Mouse (Mus musculus) MEL (cell line): ENCODE results near the gene Tmem151a. TPM values are rescaled to one million over a fixed set of nuclear protein-coding genes. Genes with fewer than 3 reads are reported as not detected.

ENCODE experiments used
- DNase-seq: peaks from one replicate; pipeline ENCODE4 v3.0.0; 2011; ENCODE audit warnings: low read depth, low spot score
- H3K27ac ChIP-seq: 2 replicates; pipeline ENCODE4 v1.5.1; 2012; ENCODE audit warnings: low read depth, mild to moderate bottlenecking, control low read depth, low read length, moderate library complexity; ENCODE audit not compliant: control insufficient read depth
- H3K27me3 ChIP-seq, 2 experiments: fragments of 150-350 bp in 1 of 2; sonication (generic) in 1 of 2; 2 replicates each; pipeline ENCODE4 v1.6.1; 2012; ENCODE audit warnings: low read length in 2 of 2, mild to moderate bottlenecking in 2 of 2, improper control_type of control experiment in 1 of 2, moderate library complexity in 1 of 2; ENCODE audit not compliant: insufficient read depth in 2 of 2, control insufficient read depth in 1 of 2
- H3K36me3 ChIP-seq, 2 experiments: 2 replicates each; pipeline ENCODE4 v1.6.1; 2012 to 2014; ENCODE audit warnings: low read length in 2 of 2, improper control_type of control experiment in 1 of 2, inconsistent platforms in 1 of 2, mild to moderate bottlenecking in 1 of 2; ENCODE audit not compliant: insufficient read depth in 2 of 2, control insufficient read depth in 1 of 2
- H3K4me1 ChIP-seq, 2 experiments: fragments of 150-350 bp in 1 of 2; sonication (generic) in 1 of 2; 2 replicates each; pipeline ENCODE4 v1.6.1; 2012; ENCODE audit warnings: low read length in 2 of 2, improper control_type of control experiment in 1 of 2, mild to moderate bottlenecking in 1 of 2; ENCODE audit not compliant: insufficient read depth in 2 of 2, control insufficient read depth in 1 of 2
- H3K4me3 ChIP-seq, 2 experiments: fragments of 150-350 bp in 1 of 2; sonication (generic) in 1 of 2; 2 replicates each; pipeline ENCODE4 v1.5.1; 2012; ENCODE audit warnings: low read depth in 2 of 2, low read length in 2 of 2, mild to moderate bottlenecking in 2 of 2, moderate library complexity in 2 of 2, control low read depth in 1 of 2, improper control_type of control experiment in 1 of 2; ENCODE audit not compliant: control insufficient read depth in 1 of 2, insufficient read depth in 1 of 2
- H3K79me2 ChIP-seq: 2 replicates; pipeline ENCODE4 v1.6.1; 2012; ENCODE audit warnings: mild to moderate bottlenecking, low read length, moderate library complexity; ENCODE audit not compliant: control insufficient read depth, poor library complexity, insufficient read depth
- H3K9ac ChIP-seq: 2 replicates; pipeline ENCODE4 v1.6.1; 2012; ENCODE audit warnings: low read depth, mild to moderate bottlenecking, control low read depth, low read length, moderate library complexity; ENCODE audit not compliant: control insufficient read depth, poor library complexity, severe bottlenecking
- H3K9me3 ChIP-seq: fragments of 150-350 bp; sonication (generic); replicated peaks from 2 replicates; pipeline ENCODE4 v1.6.1; 2012; ENCODE audit warnings: mild to moderate bottlenecking, low read length, improper control_type of control experiment, moderate library complexity; ENCODE audit not compliant: insufficient read depth
- BHLHE40 ChIP-seq: IDR thresholded peaks from 2 replicates; pipeline ENCODE4 v1.6.1; 2012; ENCODE audit warnings: low read depth, mild to moderate bottlenecking, inconsistent platforms, low read length, improper control_type of control experiment, borderline replicate concordance
- CHD1 ChIP-seq: IDR thresholded peaks from 2 replicates; pipeline ENCODE4 v1.6.1; 2012; ENCODE audit warnings: low read depth, mild to moderate bottlenecking, inconsistent platforms, low read length, improper control_type of control experiment
- CHD2 ChIP-seq: IDR thresholded peaks from 2 replicates; pipeline ENCODE4 v1.6.1; 2011; ENCODE audit warnings: low read length, improper control_type of control experiment
- CTCF ChIP-seq, 3 experiments: IDR thresholded peaks in 2 of 3; conservative IDR thresholded peaks in 1 of 3; 2 replicates each; pipeline ENCODE4 v1.5.1; 2011 to 2012; ENCODE audit warnings: low read length in 3 of 3, low read depth in 2 of 3, mild to moderate bottlenecking in 2 of 3, improper control_type of control experiment in 1 of 3, inconsistent platforms in 1 of 3, mixed read lengths in 1 of 3, moderate library complexity in 1 of 3; ENCODE audit not compliant: control insufficient read depth in 1 of 3, insufficient read depth in 1 of 3, poor library complexity in 1 of 3, severe bottlenecking in 1 of 3
- E2F4 ChIP-seq: IDR thresholded peaks from 2 replicates; pipeline ENCODE4 v1.6.1; 2011; ENCODE audit warnings: low read depth, low read length, improper control_type of control experiment, borderline replicate concordance
- ELF1 ChIP-seq: IDR thresholded peaks from 2 replicates; pipeline ENCODE4 v1.6.1; 2014; ENCODE audit warnings: low read depth, mild to moderate bottlenecking, inconsistent platforms, low read length, improper control_type of control experiment, moderate library complexity
- ETS1 ChIP-seq: IDR thresholded peaks from 2 replicates; pipeline ENCODE4 v1.6.1; 2012; ENCODE audit warnings: low read depth, mild to moderate bottlenecking, inconsistent platforms, low read length, improper control_type of control experiment, moderate library complexity
- GABPA ChIP-seq: IDR thresholded peaks from 2 replicates; pipeline ENCODE4 v1.6.1; 2012; ENCODE audit warnings: low read depth, mild to moderate bottlenecking, inconsistent platforms, low read length, improper control_type of control experiment, moderate library complexity
- GATA1 ChIP-seq: IDR thresholded peaks from 2 replicates; pipeline ENCODE4 v1.6.1; 2011; ENCODE audit warnings: low read depth, low read length, improper control_type of control experiment
- HCFC1 ChIP-seq: IDR thresholded peaks from 2 replicates; pipeline ENCODE4 v1.6.1; 2012; ENCODE audit warnings: low read depth, mild to moderate bottlenecking, inconsistent platforms, low read length, improper control_type of control experiment, moderate library complexity
- JUND ChIP-seq: IDR thresholded peaks from 2 replicates; pipeline ENCODE4 v1.6.1; 2011; ENCODE audit warnings: low read depth, mild to moderate bottlenecking, improper control_type of control experiment, low read length
- MAFK ChIP-seq: IDR thresholded peaks from 2 replicates; pipeline ENCODE4 v1.6.1; 2011; ENCODE audit warnings: low read depth, mild to moderate bottlenecking, low read length, improper control_type of control experiment, borderline replicate concordance
- MEF2A ChIP-seq: IDR thresholded peaks from 2 replicates; pipeline ENCODE4 v1.6.1; 2014; ENCODE audit warnings: low read depth, mild to moderate bottlenecking, inconsistent platforms, low read length, improper control_type of control experiment; ENCODE audit not compliant: poor library complexity, insufficient replicate concordance, severe bottlenecking; ENCODE audit errors: extremely low read depth
- MXI1 ChIP-seq: IDR thresholded peaks from 2 replicates; pipeline ENCODE4 v1.6.1; 2011; ENCODE audit warnings: mild to moderate bottlenecking, low read depth, low read length, improper control_type of control experiment
- MYB ChIP-seq: IDR thresholded peaks from 2 replicates; pipeline ENCODE4 v1.6.1; 2011; ENCODE audit warnings: mild to moderate bottlenecking, low read depth, low read length, improper control_type of control experiment
- POLR2A ChIP-seq, 2 experiments: IDR thresholded peaks; 2 replicates each; pipeline ENCODE4 v1.6.1; 2011 to 2012; ENCODE audit warnings: low read length in 2 of 2, mild to moderate bottlenecking in 2 of 2, control low read depth in 1 of 2, improper control_type of control experiment in 1 of 2, low read depth in 1 of 2, moderate library complexity in 1 of 2; ENCODE audit not compliant: control insufficient read depth in 1 of 2, insufficient read depth in 1 of 2, poor library complexity in 1 of 2
- POLR2AphosphoS2 ChIP-seq: IDR thresholded peaks from 2 replicates; pipeline ENCODE4 v1.6.1; 2011; ENCODE audit warnings: low read length, improper control_type of control experiment
- RCOR1 ChIP-seq: IDR thresholded peaks from 2 replicates; pipeline ENCODE4 v1.6.1; 2012; ENCODE audit warnings: low read depth, mild to moderate bottlenecking, inconsistent platforms, low read length, improper control_type of control experiment
- SMC3 ChIP-seq: IDR thresholded peaks from 2 replicates; pipeline ENCODE4 v1.6.1; 2011; ENCODE audit warnings: low read depth, low read length, improper control_type of control experiment
- TBP ChIP-seq: IDR thresholded peaks from 2 replicates; pipeline ENCODE4 v1.8.0; 2011; ENCODE audit warnings: low read depth, low read length, improper control_type of control experiment
- TCF12 ChIP-seq: IDR thresholded peaks from 2 replicates; pipeline ENCODE4 v1.6.1; 2014; ENCODE audit warnings: low read depth, mild to moderate bottlenecking, inconsistent platforms, low read length, improper control_type of control experiment, moderate library complexity
- USF1 ChIP-seq: IDR thresholded peaks from 2 replicates; pipeline ENCODE4 v1.6.1; 2014; ENCODE audit warnings: low read depth, mild to moderate bottlenecking, inconsistent platforms, low read length, improper control_type of control experiment, moderate library complexity
- USF2 ChIP-seq, 2 experiments: IDR thresholded peaks; 2 replicates each; pipeline ENCODE4 v1.6.1; 2011 to 2012; ENCODE audit warnings: improper control_type of control experiment in 2 of 2, low read length in 2 of 2, borderline replicate concordance in 1 of 2, inconsistent platforms in 1 of 2, low read depth in 1 of 2, mild to moderate bottlenecking in 1 of 2; ENCODE audit not compliant: insufficient read depth in 1 of 2
- ZNF384 ChIP-seq: IDR thresholded peaks from 2 replicates; pipeline ENCODE4 v1.6.1; 2012; ENCODE audit warnings: low read depth, mild to moderate bottlenecking, inconsistent platforms, low read length, improper control_type of control experiment
- polyA plus RNA-seq, 2 experiments: library from polyadenylated mRNA; stranded (reverse) in 1 of 2; unstranded in 1 of 2; fragments of >175 nt in 1 of 2; fragments of >200 nt in 1 of 2; gene quantifications; 2 replicates each; pipeline versions ENCODE4 v1.2.1 to v1.2.4; 2012; ENCODE audit warnings: low replicate concordance in 2 of 2, low read depth in 1 of 2; ENCODE audit not compliant: insufficient read length in 2 of 2, insufficient read depth in 1 of 2, missing spikeins in 1 of 2
- total RNA-seq: library from RNA; depleted of rRNA; stranded (reverse); fragments of 300-350 nt; gene quantifications from 2 replicates; pipeline ENCODE4 v1.2.3, GENCODE M21; 2012

Gene Tmem151a
- total and polyA plus RNA-seq, 3 experiments: 0.63 TPM; not detected in 2

GRCm38 (mm10) chr19:5072389-5073019 lies 12.8 kb downstream of the Tmem151a start:
- TF ChIP-seq E2F4: no peak
- no peak for TF ChIP-seq BHLHE40
- no peak for TF ChIP-seq RCOR1
- TF ChIP-seq MEF2A: no peak
- no peak; the same call in 1 of the 2 replicates for TF ChIP-seq TCF12
- TF ChIP-seq CTCF (IDR thresholded peaks at IDR 0.05 in 2 of 3, conservative IDR thresholded peaks at IDR 0.05 in 1 of 3; ENCODE audit: control insufficient read depth in 1 of 3, insufficient read depth in 1 of 3, low read depth in 2 of 3, low read length in 3 of 3, poor library complexity in 1 of 3, severe bottlenecking in 1 of 3): no peak
- 0 out of 4 replicates have a peak, but pooled peaks of 1 of the 2 experiments have one; percentile 9 for TF ChIP-seq POLR2A (IDR thresholded peaks at IDR 0.05; ENCODE audit: control insufficient read depth in 1 of 2, insufficient read depth in 1 of 2, low read depth in 1 of 2, low read length in 2 of 2, poor library complexity in 1 of 2)
- no peak for TF ChIP-seq USF2 (IDR thresholded peaks at IDR 0.05; ENCODE audit: borderline replicate concordance in 1 of 2, insufficient read depth in 1 of 2, low read depth in 1 of 2, low read length in 2 of 2)
- peak; percentile 37; the same call in 1 of the 2 replicates for TF ChIP-seq TBP
- no peak for TF ChIP-seq CHD1
- no peak for TF ChIP-seq HCFC1
- TF ChIP-seq USF1: peak; percentile 79
- no peak for TF ChIP-seq ELF1
- no peak for TF ChIP-seq GATA1
- TF ChIP-seq ZNF384: no peak
- no peak for TF ChIP-seq MAFK
- TF ChIP-seq JUND: no peak
- no peak for TF ChIP-seq ETS1
- TF ChIP-seq MXI1: 0 out of 2 replicates have a peak, but pooled peaks have one; percentile 45
- TF ChIP-seq SMC3: no peak
- no peak for TF ChIP-seq POLR2AphosphoS2
- TF ChIP-seq CHD2: no peak
- TF ChIP-seq MYB: no peak
- TF ChIP-seq GABPA: no peak
- TF ChIP-seq, all 39 proteins: peak for 4
- DNase-seq: peak; percentile 82
- Histone ChIP-seq H3K79me2 (peaks cover 2% of the 10 kb centered on the region; the same call in 1 of the 2 replicates), H3K27me3 (no peaks in the 10 kb centered on the region), H3K4me3 (peak overlapping the region; percentile 56 to 68), H3K4me1 (peaks cover 5 to 26% of the 10 kb centered on the region in 2 experiments), H3K9me3 (no peaks in the 10 kb centered on the region), H3K36me3 (no peaks in the 10 kb centered on the region), H3K9ac (peak overlapping the region; percentile 55), H3K27ac (peak overlapping the region; percentile 43)
